Mouse (Mus musculus): ENCODE data around the gene Tacstd2. TPM values are rescaled to one million over a fixed set of nuclear protein-coding genes. Genes with fewer than 3 reads are reported as not detected.

Gene Tacstd2
- total and polyA plus RNA-seq, 3 experiments: not detected

GRCm38 (mm10) chr6:67534191-67535004, 1.2 kb downstream of the Tacstd2 start:
- Histone ChIP-seq H3K36me3 (ENCODE audit: control insufficient read depth in 1 of 2, insufficient read depth in 2 of 2, low read length in 2 of 2) (no peaks in the 10 kb centered on the region), H3K9ac (ENCODE audit: control insufficient read depth, low read depth, low read length, poor library complexity, severe bottlenecking) (no peak overlapping the region), H3K79me2 (ENCODE audit: control insufficient read depth, insufficient read depth, low read length, poor library complexity) (no peaks in the 10 kb centered on the region), H3K27ac (ENCODE audit: control insufficient read depth, low read depth, low read length) (no peak overlapping the region), H3K9me3 (replicated peaks; ENCODE audit: insufficient read depth, low read length) (no peaks in the 10 kb centered on the region), H3K27me3 (ENCODE audit: control insufficient read depth in 1 of 2, insufficient read depth in 2 of 2, low read length in 2 of 2) (no peaks in the 10 kb centered on the region), H3K4me1 (ENCODE audit: control insufficient read depth in 1 of 2, insufficient read depth in 2 of 2, low read length in 2 of 2) (no peaks in the 10 kb centered on the region), H3K4me3 (ENCODE audit: control insufficient read depth in 1 of 2, insufficient read depth in 1 of 2, low read depth in 2 of 2, low read length in 2 of 2) (no peak overlapping the region)
- no peak for TF ChIP-seq NELFE (IDR thresholded peaks at IDR 0.05; ENCODE audit: low read depth, low read length)
- TF ChIP-seq ELF1 (IDR thresholded peaks at IDR 0.05; ENCODE audit: low read depth, low read length): no peak
- TF ChIP-seq CHD2 (IDR thresholded peaks at IDR 0.05; ENCODE audit: low read length): no peak
- TF ChIP-seq ZC3H11A (IDR thresholded peaks at IDR 0.05; ENCODE audit: low read depth, low read length): no peak
- no peak for TF ChIP-seq HCFC1 (IDR thresholded peaks at IDR 0.05; ENCODE audit: low read depth, low read length)
- TF ChIP-seq MXI1 (IDR thresholded peaks at IDR 0.05; ENCODE audit: low read depth, low read length): no peak
- no peak for TF ChIP-seq BHLHE40 (IDR thresholded peaks at IDR 0.05; ENCODE audit: borderline replicate concordance, low read depth, low read length)
- no peak for TF ChIP-seq GATA1 (IDR thresholded peaks at IDR 0.05; ENCODE audit: low read depth, low read length)
- no peak for TF ChIP-seq CHD1 (IDR thresholded peaks at IDR 0.05; ENCODE audit: low read depth, low read length)
- TF ChIP-seq RCOR1 (IDR thresholded peaks at IDR 0.05; ENCODE audit: low read depth, low read length): no peak
- no peak for TF ChIP-seq MAX (IDR thresholded peaks at IDR 0.05; ENCODE audit: low read length)
- no peak for TF ChIP-seq EP300 (IDR thresholded peaks at IDR 0.05; ENCODE audit: low read depth in 1 of 2, low read length in 2 of 2)
- TF ChIP-seq ZNF384 (IDR thresholded peaks at IDR 0.05; ENCODE audit: low read depth, low read length): no peak
- TF ChIP-seq POLR2AphosphoS2 (IDR thresholded peaks at IDR 0.05; ENCODE audit: low read length): no peak
- no peak for TF ChIP-seq CTCF (IDR thresholded peaks at IDR 0.05 in 2 of 3, conservative IDR thresholded peaks at IDR 0.05 in 1 of 3; ENCODE audit: control insufficient read depth in 1 of 3, insufficient read depth in 1 of 3, low read depth in 2 of 3, low read length in 3 of 3, poor library complexity in 1 of 3, severe bottlenecking in 1 of 3)
- TF ChIP-seq RAD21 (IDR thresholded peaks at IDR 0.05; ENCODE audit: low read depth, low read length): no peak
- TF ChIP-seq MAZ (IDR thresholded peaks at IDR 0.05; ENCODE audit: low read depth, low read length): no peak
- no peak for DNase-seq (ENCODE audit: low read depth, low spot score)

- H3K79me2 ChIP-seq (ENCODE audit: control insufficient read depth, insufficient read depth, low read length, poor library complexity): no peaks in the 10 kb centered on the region
- no peak overlapping the region for H3K27ac ChIP-seq (ENCODE audit: control insufficient read depth, low read depth, low read length)
- no peak for DNase-seq (ENCODE audit: low read depth, low spot score)
- no peaks in the 10 kb centered on the region for H3K9me3 ChIP-seq (replicated peaks; ENCODE audit: insufficient read depth, low read length)
- H3K36me3 ChIP-seq (ENCODE audit: control insufficient read depth in 1 of 2, insufficient read depth in 2 of 2, low read length in 2 of 2): no peaks in the 10 kb centered on the region
- H3K4me1 ChIP-seq (ENCODE audit: control insufficient read depth in 1 of 2, insufficient read depth in 2 of 2, low read length in 2 of 2): no peaks in the 10 kb centered on the region
- TF ChIP-seq ZMIZ1 (IDR thresholded peaks at IDR 0.05; ENCODE audit: low read depth, low read length): no peak
- no peak for TF ChIP-seq EP300 (IDR thresholded peaks at IDR 0.05; ENCODE audit: low read depth in 1 of 2, low read length in 2 of 2)
- TF ChIP-seq NRF1 (IDR thresholded peaks at IDR 0.05; ENCODE audit: insufficient read depth, low read depth, low read length, poor library complexity, severe bottlenecking): no peak
- TF ChIP-seq MYB (IDR thresholded peaks at IDR 0.05; ENCODE audit: low read depth, low read length): no peak
- TF ChIP-seq SMC3 (IDR thresholded peaks at IDR 0.05; ENCODE audit: low read depth, low read length): no peak
- no peak for TF ChIP-seq MAX (IDR thresholded peaks at IDR 0.05; ENCODE audit: low read length)
- no peak for TF ChIP-seq E2F4 (IDR thresholded peaks at IDR 0.05; ENCODE audit: borderline replicate concordance, low read depth, low read length)
- no peak for TF ChIP-seq ZNF384 (IDR thresholded peaks at IDR 0.05; ENCODE audit: low read depth, low read length)
- no peak for TF ChIP-seq POLR2A (IDR thresholded peaks at IDR 0.05; ENCODE audit: control insufficient read depth in 1 of 2, insufficient read depth in 1 of 2, low read depth in 1 of 2, low read length in 2 of 2, poor library complexity in 1 of 2)
- TF ChIP-seq RAD21 (IDR thresholded peaks at IDR 0.05; ENCODE audit: low read depth, low read length): no peak
- TF ChIP-seq UBTF (IDR thresholded peaks at IDR 0.05; ENCODE audit: borderline replicate concordance, insufficient read depth, low read depth, low read length): no peak
- no peak for TF ChIP-seq ELF1 (IDR thresholded peaks at IDR 0.05; ENCODE audit: low read depth, low read length)
- TF ChIP-seq MAZ (IDR thresholded peaks at IDR 0.05; ENCODE audit: low read depth, low read length): no peak
- TF ChIP-seq SIN3A (IDR thresholded peaks at IDR 0.05; ENCODE audit: low read length): no peak
- TF ChIP-seq MYC (IDR thresholded peaks at IDR 0.05; ENCODE audit: low read depth, low read length): no peak
- H3K9ac ChIP-seq (ENCODE audit: control insufficient read depth, low read depth, low read length, poor library complexity, severe bottlenecking): no peak overlapping the region
- H3K27me3 ChIP-seq (ENCODE audit: control insufficient read depth in 1 of 2, insufficient read depth in 2 of 2, low read length in 2 of 2): no peaks in the 10 kb centered on the region
- no peak overlapping the region for H3K4me3 ChIP-seq (ENCODE audit: control insufficient read depth in 1 of 2, insufficient read depth in 1 of 2, low read depth in 2 of 2, low read length in 2 of 2)
Measured at GRCm38 (mm10) chr6:67532665-67533440, 2.7 kb downstream of the Tacstd2 start.
